13 mouse cellular contexts compared by ENCODE assay signal in genomic region chr7:90039504-90039903, GRCm38 (mm10). TPM values are rescaled to one million over a fixed set of nuclear protein-coding genes. Genes with fewer than 3 reads are reported as not detected.
DNase-seq lines count a peak whose midpoint lies in the region; ATAC-seq and TF ChIP-seq lines count a peak whose summit lies in the region.
"Had no signal": no experiment of that assay in that cellular context is flagged by ENCODE, and none has a peak within 500 bp of the region (broad histone marks: within the 10 kb centered on the region; RNA-seq: fewer than 3 reads in every experiment).

No protein-coding gene starts in this region.

- peak; percentile 70 for ATAC-seq in forebrain, embryonic 13.5 days
- ATAC-seq in forebrain, postnatal 0 days = no peak
- ATAC-seq in liver, postnatal 0 days = peak; percentile 91
- no peak for ATAC-seq in liver, embryonic 11.5 days (replicated peaks; ENCODE audit: low FRiP score)
- ATAC-seq in neutrophil, adult 5-6 weeks (ENCODE audit: extremely low read depth, insufficient number of reproducible peaks, low FRiP score, poor library complexity, severe bottlenecking) = peak; percentile 75

- H3K27ac ChIP-seq in forebrain, embryonic 13.5 days = no peak overlapping the region
- H3K27ac ChIP-seq in forebrain, postnatal 0 days (ENCODE audit: low read depth, low read length) = no peak overlapping the region
- peak overlapping the region; percentile 91 for H3K27ac ChIP-seq in liver, postnatal 0 days (ENCODE audit: low read depth)
- H3K27ac ChIP-seq in liver, embryonic 11.5 days (ENCODE audit: low read depth, low read length) = no peak overlapping the region
- no peak overlapping the region for H3K27ac ChIP-seq in thymus, adult 2 months (ENCODE audit: control insufficient read depth, insufficient read depth, low read length)
- H3K27ac ChIP-seq: hindbrain, embryonic 13.5 days; midbrain, embryonic 12.5 days had no signal

- H3K9ac ChIP-seq in forebrain, embryonic 13.5 days = no peak overlapping the region
- H3K9ac ChIP-seq in forebrain, postnatal 0 days = no peak overlapping the region
- no peak overlapping the region for H3K9ac ChIP-seq in liver, postnatal 0 days (replicated peaks)
- no peak overlapping the region for H3K9ac ChIP-seq in liver, embryonic 11.5 days (ENCODE audit: low read depth, low read length)
- H3K9ac ChIP-seq: hindbrain, embryonic 13.5 days; midbrain, embryonic 12.5 days had no signal

- TF ChIP-seq EP300 in liver, postnatal 0 days (IDR thresholded peaks at IDR 0.05; ENCODE audit: low read depth) = peak; percentile 74

- H3K4me1 ChIP-seq in forebrain, embryonic 13.5 days = no peaks in the 10 kb centered on the region
- H3K4me1 ChIP-seq in forebrain, postnatal 0 days (ENCODE audit: insufficient read depth) = no peaks in the 10 kb centered on the region
- H3K4me1 ChIP-seq in liver, postnatal 0 days (ENCODE audit: insufficient read depth) = peaks cover 44% of the 10 kb centered on the region
- peaks cover 24% of the 10 kb centered on the region for H3K4me1 ChIP-seq in liver, embryonic 11.5 days (replicated peaks; ENCODE audit: control insufficient read depth, insufficient read depth, low read length)
- H3K4me1 ChIP-seq in thymus, adult 2 months (replicated peaks; ENCODE audit: control insufficient read depth, insufficient read depth, low read length) = peaks cover 10% of the 10 kb centered on the region

- H3K36me3 ChIP-seq in forebrain, embryonic 13.5 days (ENCODE audit: poor library complexity, severe bottlenecking) = no peaks in the 10 kb centered on the region
- H3K36me3 ChIP-seq in forebrain, postnatal 0 days (ENCODE audit: insufficient read depth) = no peaks in the 10 kb centered on the region
- H3K36me3 ChIP-seq in liver, postnatal 0 days (replicated peaks; ENCODE audit: insufficient read depth, low read length) = no peaks in the 10 kb centered on the region
- no peaks in the 10 kb centered on the region for H3K36me3 ChIP-seq in liver, embryonic 11.5 days (ENCODE audit: control insufficient read depth, insufficient read depth, low read length)
- no peaks in the 10 kb centered on the region for H3K36me3 ChIP-seq in thymus, adult 2 months (ENCODE audit: control insufficient read depth, insufficient read depth, low read length)
- H3K36me3 ChIP-seq: G1E; hindbrain, embryonic 13.5 days; midbrain, embryonic 12.5 days had no signal

- no peaks in the 10 kb centered on the region for H3K9me3 ChIP-seq in forebrain, embryonic 13.5 days (replicated peaks)
- no peaks in the 10 kb centered on the region for H3K9me3 ChIP-seq in forebrain, postnatal 0 days (ENCODE audit: low read length)
- no peaks in the 10 kb centered on the region for H3K9me3 ChIP-seq in liver, postnatal 0 days (ENCODE audit: low read length)
- no peaks in the 10 kb centered on the region for H3K9me3 ChIP-seq in liver, embryonic 11.5 days (ENCODE audit: control insufficient read depth, low read length)
- H3K9me3 ChIP-seq: G1E; hindbrain, embryonic 13.5 days; midbrain, embryonic 12.5 days had no signal

- TF ChIP-seq CTCF in forebrain, postnatal 0 days (IDR thresholded peaks at IDR 0.05; ENCODE audit: low read depth) = no peak
- no peak for TF ChIP-seq CTCF in liver, postnatal 0 days (IDR thresholded peaks at IDR 0.05; ENCODE audit: low read depth)
- no peak for TF ChIP-seq CTCF in thymus, adult 2 months (IDR thresholded peaks at IDR 0.05; ENCODE audit: borderline replicate concordance, control insufficient read depth, extremely low read depth, insufficient read depth, low read length, poor library complexity)

- DNase-seq in forebrain, postnatal 0 days = no peak
- peak; percentile 59 for DNase-seq in liver, postnatal 0 days
- no peak for DNase-seq in liver, embryonic 11.5 days (ENCODE audit: low spot score)
- DNase-seq in adipocyte (ENCODE audit: low spot score) = peak; percentile 77
- no peak for DNase-seq in embryo, embryonic 11 days
- DNase-seq in thymus, adult 2 months = no peak
- DNase-seq: cerebellum, adult 8-10 months; right cerebral cortex, postnatal 4 days had no signal

- no peaks in the 10 kb centered on the region for H3K27me3 ChIP-seq in forebrain, embryonic 13.5 days
- no peaks in the 10 kb centered on the region for H3K27me3 ChIP-seq in forebrain, postnatal 0 days (ENCODE audit: insufficient read depth, low read length)
- H3K27me3 ChIP-seq in liver, postnatal 0 days (ENCODE audit: insufficient read depth, low read length) = no peaks in the 10 kb centered on the region
- H3K27me3 ChIP-seq in liver, embryonic 11.5 days (replicated peaks; ENCODE audit: control insufficient read depth, insufficient read depth, low read length) = no peaks in the 10 kb centered on the region
- no peaks in the 10 kb centered on the region for H3K27me3 ChIP-seq in thymus, adult 2 months (ENCODE audit: control insufficient read depth, insufficient read depth, low read length)
- H3K27me3 ChIP-seq: hindbrain, embryonic 13.5 days; midbrain, embryonic 12.5 days had no signal

- 56% methylated on average over 9 of the region's 9 CpGs for WGBS in forebrain, embryonic 13.5 days
- WGBS in forebrain, postnatal 0 days = 34% methylated on average over 9 of the region's 9 CpGs
- WGBS in liver, postnatal 0 days (ENCODE audit: insufficient replicate concordance) = 61% methylated on average over 9 of the region's 9 CpGs
- whole genome bisulfite sequencing in liver, embryonic 11.5 days = 74% methylated on average over 9 of the region's 9 CpGs
- WGBS in thymus, adult 2 months = 79% methylated on average over 9 of the region's 9 CpGs

- TF ChIP-seq POLR2A in thymus, adult 2 months (IDR thresholded peaks at IDR 0.05; ENCODE audit: control insufficient read depth, extremely low read depth, insufficient read depth, low read length, poor library complexity) = no peak

- H3K4me2 ChIP-seq in forebrain, embryonic 13.5 days = no peak overlapping the region
- no peak overlapping the region for H3K4me2 ChIP-seq in forebrain, postnatal 0 days (ENCODE audit: low read depth)
- no peak overlapping the region for H3K4me2 ChIP-seq in liver, postnatal 0 days (ENCODE audit: low read depth, low read length)
- H3K4me2 ChIP-seq in liver, embryonic 11.5 days = no peak overlapping the region
- H3K4me2 ChIP-seq: hindbrain, embryonic 13.5 days; midbrain, embryonic 12.5 days had no signal

- H3K4me3 ChIP-seq in forebrain, embryonic 13.5 days = no peak overlapping the region
- H3K4me3 ChIP-seq in forebrain, postnatal 0 days (ENCODE audit: low read depth, low read length) = no peak overlapping the region
- H3K4me3 ChIP-seq in liver, postnatal 0 days (ENCODE audit: low read depth, low read length) = no peak overlapping the region
- no peak overlapping the region for H3K4me3 ChIP-seq in liver, embryonic 11.5 days (ENCODE audit: low read depth, low read length)
- H3K4me3 ChIP-seq in thymus, adult 2 months (ENCODE audit: control insufficient read depth, insufficient read depth, low read length) = no peak overlapping the region
- H3K4me3 ChIP-seq: hindbrain, embryonic 13.5 days; midbrain, embryonic 12.5 days had no signal

RNA-seq across cellular contexts. Expression of gene Eed, which starts 58.7 kb away (rescaled TPM):
- polyA plus RNA-seq in forebrain, embryonic 13.5 days (2015; fragmentation: Nextera tagmentation; extraction: Ambion mirVana) = 60.0 and 61.0 TPM in 2 replicates
- 22.2 and 28.5 TPM in 2 replicates for total RNA-seq in forebrain, postnatal 0 days (2014; rRNA removed)
- polyA plus RNA-seq in forebrain, postnatal 0 days (2015; fragmentation: Nextera tagmentation; extraction: Ambion mirVana) = 18.1 and 20.7 TPM in 2 replicates
- polyA plus RNA-seq in liver, postnatal 0 days (2015; fragmentation: Nextera tagmentation; extraction: Ambion mirVana) = 22.3 and 28.3 TPM in 2 replicates
- 68.4 and 77.1 TPM in 2 replicates for polyA plus RNA-seq in liver, embryonic 11.5 days (2014; fragmentation: Nextera tagmentation; extraction: Ambion mirVana)
- total RNA-seq in neutrophil, adult 5-6 weeks (2017) = 252 and 259 TPM in 2 replicates
- 25.5 and 27.2 TPM in 2 replicates for polyA plus RNA-seq in thymus, adult 2 months (2012; rRNA removed)

Comparison
In these comparisons a context has a peak if more than half of its experiments do, and no peak if none do; other contexts are left out.
1. ATAC-seq: peak in forebrain, embryonic 13.5 days (single experiment), liver, postnatal 0 days (single experiment) and neutrophil, adult 5-6 weeks (single experiment); none in forebrain, postnatal 0 days (single experiment) and liver, embryonic 11.5 days (single experiment).
2. DNase-seq: peak in liver, postnatal 0 days (single experiment) and adipocyte (single experiment); none in forebrain, postnatal 0 days (single experiment), liver, embryonic 11.5 days (single experiment), embryo, embryonic 11 days (single experiment) and thymus, adult 2 months (single experiment).